Mouse (Mus musculus) left cerebral cortex, adult 8-10 months (tissue): ENCODE data around the gene Kdm5b. TPM values are rescaled to one million over a fixed set of nuclear protein-coding genes. Genes with fewer than 3 reads are reported as not detected.
A peak's percentile ranks its signal among the peaks of the same experiment; 100 is the strongest.

Experiments
- DNase-seq, 2 experiments: peaks; one replicate each; pipeline ENCODE4 v3.0.0; 2022; ENCODE audit warnings: low spot score in 2 of 2
- total RNA-seq, 4 experiments: library from RNA; stranded (reverse); gene quantifications; 2 replicates each; pipeline ENCODE4 v1.2.4; 2022

The Kdm5b gene
- total RNA-seq, 4 experiments from 2014 or later: 61.2 to 67.6 (median 63.5) TPM

- no peak for DNase-seq
Measured at GRCm38 (mm10) chr1:134646261-134646962, 86.4 kb downstream of the Kdm5b start, which contains the start of gene Syt2. TSS of gene Syt2 (plus strand) at chr1:134646677.

- no peak for DNase-seq
Measured at GRCm38 (mm10) chr1:134646963-134647282, 87.0 kb downstream of the Kdm5b start.

GRCm38 (mm10) chr1:134647591-134647990 is 87.6 kb downstream of the Kdm5b start:
- DNase-seq: no peak

GRCm38 (mm10) chr1:134650816-134651215 is 90.8 kb downstream of the Kdm5b start:
- DNase-seq: no peak

GRCm38 (mm10) chr1:134651268-134651850 is 91.4 kb downstream of the Kdm5b start:
- DNase-seq: no peak

GRCm38 (mm10) chr1:134651851-134652398 is 92.0 kb downstream of the Kdm5b start:
- no peak for DNase-seq

GRCm38 (mm10) chr1:134653603-134654257 is 93.8 kb downstream of the Kdm5b start:
- no peak for DNase-seq

- no peak for DNase-seq
Measured at GRCm38 (mm10) chr1:134658841-134659240, 98.9 kb downstream of the Kdm5b start.

GRCm38 (mm10) chr1:134660163-134660562 is 100.2 kb downstream of the Kdm5b start:
- no peak for DNase-seq

GRCm38 (mm10) chr1:134671234-134672070 is 111.5 kb downstream of the Kdm5b start:
- DNase-seq: no peak

GRCm38 (mm10) chr1:134674312-134674711 is 114.3 kb downstream of the Kdm5b start:
- no peak for DNase-seq

GRCm38 (mm10) chr1:134679445-134679844 is 119.5 kb downstream of the Kdm5b start:
- no peak for DNase-seq

- DNase-seq: no peak
Measured at GRCm38 (mm10) chr1:134680617-134681016, 120.6 kb downstream of the Kdm5b start.

- peak in 1 of 2 experiments; percentile 28 for DNase-seq
Measured at GRCm38 (mm10) chr1:134682460-134682859, 122.5 kb downstream of the Kdm5b start.

Other genes starting within 250 kb of the Kdm5b start
- 10 to 100 TPM; 51.1 to 57.9 (median 55.8) TPM for gene Ppfia4, start 227.2 kb upstream of the Kdm5b start, total RNA-seq
- 10 to 100 TPM; 50.0 to 66.6 (median 59.1) TPM for gene Tmem183a, start 198.2 kb upstream of the Kdm5b start, total RNA-seq
- gene 4933406M09Rik, start 174.2 kb upstream of the Kdm5b start, total RNA-seq: not detected
- 10 to 100 TPM; 22.7 to 30.1 (median 25.8) TPM for gene Cyb5r1, start 154.6 kb upstream of the Kdm5b start, total RNA-seq
- gene Adipor1, start 144.8 kb upstream of the Kdm5b start, total RNA-seq: 10 to 100 TPM; 55.4 to 62.1 (median 57.5) TPM
- gene Klhl12, start 104.6 kb upstream of the Kdm5b start, total RNA-seq: 10 to 100 TPM; 35.5 to 39.8 (median 36.9) TPM
- 10 to 100 TPM; 22.6 to 25.0 (median 23.0) TPM for gene Rabif, start 65.5 kb upstream of the Kdm5b start, total RNA-seq
- gene Mgat4e, start 10.5 kb upstream of the Kdm5b start, total RNA-seq: not detected
- 10 to 100 TPM; 60.7 to 89.7 (median 76.4) TPM for gene Syt2, start 86.5 kb downstream of the Kdm5b start, total RNA-seq